Mouse (Mus musculus) effector memory CD4-positive, alpha-beta T cell, adult 5 months (primary cell): ENCODE results near the gene Bri3. TPM values are rescaled to one million over a fixed set of nuclear protein-coding genes. Genes with fewer than 3 reads are reported as not detected.

ENCODE experiments used
- polyA plus RNA-seq: library from polyadenylated mRNA; unstranded; fragments of 100-300 nt; shearing (Covaris generic); gene quantifications from one replicate; pipeline ENCODE4 v1.2.1, GENCODE M21; 2017

The Bri3 gene
- 7.7 TPM for polyA plus RNA-seq

DNA sequence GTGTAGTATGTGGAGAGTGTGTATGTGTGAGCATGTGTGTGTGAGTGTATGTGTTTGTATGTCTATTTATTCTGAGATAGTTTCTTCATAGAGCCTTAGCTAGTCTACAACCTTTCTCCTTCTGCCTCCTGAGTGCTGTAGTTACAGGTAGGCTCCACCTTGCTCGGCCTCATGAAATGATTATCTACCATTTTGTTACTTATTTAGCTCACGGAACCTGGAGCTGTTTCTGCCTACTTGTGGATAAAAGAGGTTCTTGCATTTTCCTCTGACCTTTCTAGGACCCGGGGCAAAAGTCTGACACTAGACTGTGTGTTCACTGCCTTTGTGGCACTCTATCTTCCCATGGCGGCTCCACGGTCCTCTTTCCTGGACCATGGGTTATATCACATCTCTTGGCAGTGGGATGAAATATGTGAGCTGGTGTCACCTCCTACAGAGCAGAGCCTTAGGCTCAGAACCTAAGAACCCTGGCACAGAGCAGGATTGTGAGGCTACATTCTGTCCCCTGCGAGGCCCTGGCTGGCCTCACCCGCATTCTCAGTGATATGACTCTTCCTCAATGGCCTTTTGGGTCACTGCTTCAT, at the start of gene Bri3:
Bri3 (plus strand) TSS at position 537 of the 587 bp plus-strand sequence.

DNA sequence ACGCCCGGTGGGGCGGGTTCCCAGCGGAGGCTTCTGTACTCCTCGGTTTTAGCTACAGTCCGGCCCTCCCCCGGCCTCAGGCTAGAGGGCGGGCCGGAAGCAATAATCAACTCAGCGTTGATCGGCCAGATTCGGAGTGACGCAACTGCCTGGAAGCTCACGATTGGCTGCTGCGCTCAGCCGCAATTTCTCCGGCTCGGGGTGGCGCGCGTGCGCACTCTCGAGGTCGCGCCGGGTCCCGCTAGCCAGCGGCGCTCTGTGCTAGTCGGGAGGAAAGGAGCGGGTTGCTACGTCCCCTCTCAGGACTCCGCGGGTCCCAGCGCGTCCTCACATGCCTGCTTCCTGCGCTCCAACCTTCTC, 20.8 kb upstream of the Bri3 start, which contains the start of gene Tecpr1:
Tecpr1 (minus strand) TSS at position 113 of the 360 bp plus-strand sequence.

DNA sequence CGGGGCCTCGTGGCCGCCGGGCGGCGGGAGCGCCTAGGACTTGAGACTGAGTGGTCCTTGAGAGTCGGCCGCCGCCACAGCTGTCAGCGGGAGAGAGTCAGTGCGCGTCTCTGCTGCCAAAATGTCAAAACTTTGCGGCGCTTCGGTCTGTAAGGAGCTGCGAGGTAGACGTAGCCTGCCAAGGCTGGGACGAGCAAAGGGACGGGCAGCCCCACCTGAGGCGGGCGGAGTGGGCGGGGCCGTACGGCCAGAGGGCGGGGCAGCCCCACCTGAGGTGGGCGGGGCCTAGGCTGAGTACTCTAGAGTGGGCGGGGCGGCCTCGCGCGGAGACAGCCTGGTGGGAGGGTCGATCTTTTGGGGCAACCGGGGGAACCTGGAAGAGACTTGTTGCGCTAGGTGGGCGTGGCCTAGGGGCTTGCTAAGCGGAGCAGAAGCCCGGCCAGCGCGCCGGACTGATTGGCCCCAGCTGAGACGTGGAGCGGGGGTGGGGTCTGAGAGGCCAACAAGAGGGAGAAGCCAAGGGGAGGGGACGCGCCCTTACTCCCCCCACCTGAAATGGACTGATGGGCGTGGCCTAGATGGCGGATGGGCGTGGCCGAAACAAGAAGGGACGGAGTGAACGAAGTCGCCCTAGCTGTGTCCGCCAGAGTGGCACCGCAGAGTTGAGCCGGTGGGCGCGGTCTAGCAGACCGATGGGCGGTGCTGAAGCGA, 113.8 kb downstream of the Bri3 start, which contains the start of gene Baiap2l1:
Baiap2l1 (minus strand) TSS at position 232 of the 711 bp plus-strand sequence.

Other genes starting within 250 kb of the Bri3 start
- gene Ccz1, start 229.6 kb upstream of the Bri3 start, polyA plus RNA-seq: 55.8 TPM
- not detected for gene Ocm, start 217.8 kb upstream of the Bri3 start, polyA plus RNA-seq
- gene Lmtk2, start 144.0 kb upstream of the Bri3 start, polyA plus RNA-seq: 18.0 TPM
- not detected for gene Bhlha15, start 54.2 kb upstream of the Bri3 start, polyA plus RNA-seq
- gene Tecpr1, start 20.8 kb upstream of the Bri3 start, polyA plus RNA-seq: 207 TPM
- gene Baiap2l1, start 113.7 kb downstream of the Bri3 start, polyA plus RNA-seq: 0.49 TPM